Mouse (Mus musculus) ES-Bruce4 (cell line): Measurements from ENCODE around the gene Actl6b.

ENCODE experiments used
- EP300 ChIP-seq: IDR thresholded peaks from 2 replicates; pipeline ENCODE4 v1.6.1; 2011; ENCODE audit warnings: low read depth, low read length; ENCODE audit not compliant: insufficient read depth
- POLR2A ChIP-seq: IDR thresholded peaks from one replicate; pipeline ENCODE4 v1.8.1; 2011; ENCODE audit warnings: low read length; ENCODE audit not compliant: insufficient read depth

- no peak for TF ChIP-seq POLR2A
- TF ChIP-seq EP300, result no peak
Measured at GRCm38 (mm10) chr5:137562965-137563364, 9.6 kb downstream of the Actl6b start.
